Mouse (Mus musculus) CD4-positive, CD25-positive, alpha-beta regulatory T cell, adult 2 months (primary cell): ENCODE results near the gene 4930480E11Rik.
"Not testable (repeated sequence)": the region's sequence is repeated elsewhere in the genome, so short reads cannot be mapped to it uniquely, and the experiment has no call there.

ENCODE experiments used
- DNase-seq: peaks from one replicate; pipeline ENCODE4 v3.0.0-alpha.2; 2012; ENCODE audit warnings: low read depth, low spot score

The 4930480E11Rik gene

GRCm38 (mm10) chrX:78369343-78369742 is at the start of gene 4930480E11Rik:
Gene 4930480E11Rik, plus strand, starts transcription at chrX:78369643.
- DNase-seq: no peak

- not testable (repeated sequence) for DNase-seq
Measured at GRCm38 (mm10) chrX:78403346-78403745, 33.9 kb downstream of the 4930480E11Rik start.
